Mouse (Mus musculus): ENCODE data around the gene Arrdc3. TPM values are rescaled to one million over a fixed set of nuclear protein-coding genes. Genes with fewer than 3 reads are reported as not detected.

Gene Arrdc3
- total RNA-seq, 2 experiments from 2014 or later, result 39.3 to 63.3 TPM

GRCm38 (mm10) chr13:80920939-80921338, 37.8 kb downstream of the Arrdc3 start:
- no peak for DNase-seq

DNA sequence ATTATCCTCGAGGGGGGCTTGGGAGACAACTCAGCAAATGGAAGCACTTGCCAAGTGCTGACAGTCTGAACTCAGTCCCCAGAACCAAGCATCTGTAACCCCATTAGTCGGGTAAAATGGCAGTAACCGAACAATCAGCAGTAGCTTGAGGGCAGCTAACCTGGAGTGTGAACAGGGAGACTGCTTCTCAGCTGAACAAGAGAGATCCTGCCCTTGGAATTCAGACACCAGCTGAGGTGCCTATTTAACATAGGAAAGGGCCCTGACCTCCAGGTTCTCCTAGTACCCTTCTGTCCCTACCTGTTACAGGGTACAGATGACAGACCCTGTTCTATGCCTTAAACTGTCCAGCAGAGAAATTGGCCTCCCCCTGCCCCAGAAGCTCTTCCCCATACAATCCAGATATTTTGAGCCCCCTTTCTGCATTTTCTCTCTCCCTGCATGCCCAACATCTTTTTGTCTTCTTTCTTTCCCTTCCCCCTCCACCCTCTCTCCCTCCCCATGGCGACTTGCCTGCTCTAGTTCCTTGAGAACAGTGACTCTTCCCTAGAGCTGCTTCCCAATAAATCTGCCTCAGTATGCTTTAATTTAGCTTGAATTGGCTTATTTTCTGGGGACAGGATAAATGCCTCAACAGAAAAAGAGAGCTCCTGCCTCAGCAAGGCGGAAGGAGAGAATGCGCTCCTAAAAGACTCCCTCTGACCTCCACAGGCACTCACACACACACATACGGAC, 38.6 kb downstream of the Arrdc3 start:
- DNase-seq, result no peak

DNA sequence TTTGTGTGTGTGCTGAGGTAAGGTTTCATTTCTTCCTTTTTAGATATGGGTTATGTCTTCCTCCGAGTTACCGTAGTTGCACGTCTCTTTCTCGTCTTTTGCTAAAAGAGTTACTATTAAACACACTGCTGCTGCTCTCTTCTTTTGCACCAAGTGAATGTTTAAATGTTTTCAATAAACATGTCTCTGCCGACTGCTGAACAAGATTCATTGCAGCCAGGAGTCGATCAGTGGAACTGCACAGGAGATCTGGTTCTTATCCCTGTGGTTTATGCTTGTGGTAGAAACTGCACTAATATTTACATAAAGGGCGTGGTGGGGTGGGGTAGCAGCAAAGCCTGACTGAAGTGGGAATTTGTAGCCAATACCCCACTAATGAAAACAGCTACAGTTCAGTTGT, 45.0 kb downstream of the Arrdc3 start:
- DNase-seq, result no peak

GRCm38 (mm10) chr13:80930030-80930429, 46.8 kb downstream of the Arrdc3 start:
- no peak for DNase-seq

- no peak for DNase-seq
Measured at GRCm38 (mm10) chr13:80932816-80933402, 49.7 kb downstream of the Arrdc3 start.

GRCm38 (mm10) chr13:80936426-80936825, 53.2 kb downstream of the Arrdc3 start:
- no peak for DNase-seq

DNA sequence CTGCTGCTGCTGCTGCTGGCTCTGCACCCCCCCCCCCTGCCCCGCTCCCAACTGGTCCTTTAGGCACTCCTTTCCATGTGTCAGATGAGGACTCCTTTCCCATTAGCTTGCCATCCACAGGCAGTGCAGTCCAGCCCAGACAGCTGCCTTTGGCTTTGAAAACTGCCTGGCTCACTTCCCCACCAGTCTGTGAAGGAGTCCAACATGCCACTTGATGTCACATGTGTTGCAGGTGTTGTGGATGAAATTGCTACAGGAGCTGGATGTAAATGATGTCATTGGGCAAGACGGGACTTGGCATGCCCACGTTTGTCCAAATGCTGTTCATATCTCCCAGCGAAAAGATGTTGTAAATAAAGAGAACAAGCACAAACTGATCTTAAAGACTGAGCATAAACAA, 56.0 kb downstream of the Arrdc3 start:
- peak; percentile 57 for DNase-seq

GRCm38 (mm10) chr13:80939866-80940265, 56.7 kb downstream of the Arrdc3 start:
- DNase-seq, result no peak

DNA sequence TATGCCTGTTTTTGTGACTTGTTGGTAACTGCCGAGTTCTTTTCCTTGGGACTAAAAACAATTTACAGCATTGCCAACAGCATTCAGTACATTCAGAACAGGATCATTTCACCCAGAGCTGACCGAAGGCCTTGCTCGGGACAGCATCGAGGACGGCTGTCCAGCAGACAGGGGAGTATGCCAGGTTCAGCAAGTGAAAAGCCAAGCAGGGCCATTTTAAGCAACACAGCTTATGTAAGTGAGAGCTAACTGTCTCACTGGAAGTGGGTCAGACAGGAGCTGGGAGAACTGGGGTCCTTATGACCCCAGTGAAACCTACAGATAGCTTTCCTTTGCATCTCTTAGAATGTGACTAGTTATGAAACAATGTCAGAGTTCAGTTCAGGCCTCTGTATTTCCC, 57.2 kb downstream of the Arrdc3 start:
- DNase-seq, result peak; percentile 53

DNA sequence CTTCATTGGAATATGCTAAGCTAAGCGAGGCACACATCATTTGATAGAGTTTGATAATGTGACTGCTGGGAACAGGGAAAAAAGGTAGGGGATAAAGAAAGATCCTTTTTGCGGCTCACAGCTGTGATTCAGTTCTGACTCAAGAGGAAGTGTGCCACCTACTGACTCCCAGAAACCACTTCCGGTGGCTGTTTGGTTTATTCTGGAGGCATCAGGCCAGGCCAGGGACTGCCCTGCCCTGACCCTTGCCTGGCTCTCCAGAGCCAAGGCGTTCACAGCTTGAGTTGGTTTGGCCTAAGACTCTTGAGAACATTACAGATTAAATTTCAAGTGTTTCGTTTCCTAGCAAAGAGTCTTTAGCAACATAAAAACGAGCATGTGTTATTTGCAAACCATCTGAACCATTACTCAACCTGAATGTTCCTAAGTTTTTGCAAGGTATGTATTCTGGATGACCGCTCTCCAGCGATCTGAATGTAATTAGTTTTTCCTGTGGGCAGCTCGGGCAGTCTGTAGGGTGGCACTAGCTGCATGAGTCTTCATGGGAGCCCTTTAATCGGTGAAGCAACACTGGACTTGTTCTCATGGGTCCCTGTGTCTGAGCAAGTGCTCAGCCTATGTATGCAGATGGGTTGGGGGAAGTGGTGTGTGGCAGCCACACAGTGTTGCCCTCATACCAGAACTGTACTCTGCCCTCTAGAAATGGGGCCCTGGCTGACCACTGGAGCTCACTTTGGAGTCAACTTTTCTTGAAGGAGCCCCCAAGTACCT, 57.9 kb downstream of the Arrdc3 start:
- DNase-seq, result peak; percentile 57

- DNase-seq, result no peak
Measured at GRCm38 (mm10) chr13:80944532-80944931, 61.3 kb downstream of the Arrdc3 start.
